Comparison of ENCODE assay signal across 7 mouse cellular contexts in genomic region chr2:30078760-30079159, GRCm38 (mm10). TPM values are rescaled to one million over a fixed set of nuclear protein-coding genes. Genes with fewer than 3 reads are reported as not detected.
DNase-seq lines count a peak whose midpoint lies in the region; ATAC-seq and TF ChIP-seq lines count a peak whose summit lies in the region.

No protein-coding gene starts in this region.

- ATAC-seq in hindbrain, embryonic 14.5 days (ENCODE audit: low FRiP score): no peak
- no peak for ATAC-seq in hindbrain, embryonic 11.5 days (ENCODE audit: low FRiP score)
- ATAC-seq in neural tube, embryonic 12.5 days (ENCODE audit: low FRiP score, low read depth): no peak
- ATAC-seq in neural tube, embryonic 15.5 days (ENCODE audit: low FRiP score): no peak
- ATAC-seq in heart, postnatal 0 days (ENCODE audit: insufficient read depth, low read depth): no peak
- no peak for ATAC-seq in stomach, embryonic 16.5 days (ENCODE audit: insufficient read depth, low FRiP score)

- no peak for TF ChIP-seq EP300 in heart, postnatal 0 days (IDR thresholded peaks at IDR 0.05; ENCODE audit: low read depth)

- peaks cover 3% of the 10 kb centered on the region; the same call in 1 of the 2 replicates for H3K4me1 ChIP-seq in hindbrain, embryonic 14.5 days (replicated peaks; ENCODE audit: control insufficient read depth, insufficient read depth, low read length)
- peaks cover 3% of the 10 kb centered on the region; the same call in 1 of the 2 replicates for H3K4me1 ChIP-seq in hindbrain, embryonic 11.5 days (replicated peaks; ENCODE audit: control insufficient read depth, insufficient read depth, low read length)
- peaks cover 11% of the 10 kb centered on the region for H3K4me1 ChIP-seq in neural tube, embryonic 12.5 days
- peaks cover 13% of the 10 kb centered on the region for H3K4me1 ChIP-seq in neural tube, embryonic 15.5 days
- H3K4me1 ChIP-seq in heart, postnatal 0 days (ENCODE audit: control insufficient read depth, insufficient read depth): 0 out of 2 replicates have a peak, but pooled peaks cover 3% of the 10 kb centered on the region
- peaks cover 9% of the 10 kb centered on the region for H3K4me1 ChIP-seq in stomach, embryonic 16.5 days (ENCODE audit: control insufficient read depth, insufficient read depth, low read length)

- no peak overlapping the region for H3K4me3 ChIP-seq in hindbrain, embryonic 14.5 days (replicated peaks; ENCODE audit: low read length)
- H3K4me3 ChIP-seq in hindbrain, embryonic 11.5 days (ENCODE audit: low read depth, low read length): no peak overlapping the region
- no peak overlapping the region for H3K4me3 ChIP-seq in neural tube, embryonic 12.5 days
- no peak overlapping the region for H3K4me3 ChIP-seq in neural tube, embryonic 15.5 days (replicated peaks)
- H3K4me3 ChIP-seq in heart, postnatal 0 days (ENCODE audit: low read depth, low read length): no peak overlapping the region
- H3K4me3 ChIP-seq in stomach, embryonic 16.5 days (replicated peaks; ENCODE audit: low read length): peak overlapping the region; percentile 74; the same call in 1 of the 2 replicates

- 82% methylated on average over 4 of the region's 4 CpGs for WGBS in hindbrain, embryonic 14.5 days
- 70% methylated on average over 4 of the region's 4 CpGs for WGBS in hindbrain, embryonic 11.5 days
- 77% methylated on average over 4 of the region's 4 CpGs for WGBS in neural tube, embryonic 12.5 days
- WGBS in neural tube, embryonic 15.5 days: 80% methylated on average over 4 of the region's 4 CpGs
- 64% methylated on average over 4 of the region's 4 CpGs for WGBS in heart, postnatal 0 days
- WGBS in stomach, embryonic 16.5 days: 62% methylated on average over 4 of the region's 4 CpGs

- TF ChIP-seq CTCF in heart, postnatal 0 days (IDR thresholded peaks at IDR 0.05; ENCODE audit: low read depth): no peak

- no peaks in the 10 kb centered on the region for H3K27me3 ChIP-seq in hindbrain, embryonic 14.5 days (ENCODE audit: control insufficient read depth, insufficient read depth, low read length)
- H3K27me3 ChIP-seq in hindbrain, embryonic 11.5 days (ENCODE audit: control insufficient read depth, insufficient read depth, low read length): no peaks in the 10 kb centered on the region
- no peaks in the 10 kb centered on the region for H3K27me3 ChIP-seq in neural tube, embryonic 12.5 days (replicated peaks)
- no peaks in the 10 kb centered on the region for H3K27me3 ChIP-seq in neural tube, embryonic 15.5 days (replicated peaks)
- H3K27me3 ChIP-seq in heart, postnatal 0 days (ENCODE audit: control insufficient read depth, insufficient read depth, low read length): no peaks in the 10 kb centered on the region
- no peaks in the 10 kb centered on the region for H3K27me3 ChIP-seq in stomach, embryonic 16.5 days (ENCODE audit: control insufficient read depth, insufficient read depth, low read length)

- DNase-seq in hindbrain, embryonic 14.5 days (ENCODE audit: low spot score): no peak
- DNase-seq in hindbrain, embryonic 11.5 days (ENCODE audit: low spot score): no peak
- DNase-seq in heart, postnatal 0 days (ENCODE audit: low spot score): no peak
- no peak for DNase-seq in right cerebral cortex, postnatal 4 days

- H3K4me2 ChIP-seq in hindbrain, embryonic 14.5 days (replicated peaks): 0 out of 2 replicates have a peak overlapping the region, but pooled peaks have one; percentile 13
- no peak overlapping the region; the same call in 1 of the 2 replicates for H3K4me2 ChIP-seq in hindbrain, embryonic 11.5 days (replicated peaks; ENCODE audit: low read depth, low read length)
- peak overlapping the region; percentile 95; the same call in 1 of the 2 replicates for H3K4me2 ChIP-seq in neural tube, embryonic 12.5 days (replicated peaks)
- H3K4me2 ChIP-seq in neural tube, embryonic 15.5 days: no peak overlapping the region
- peak overlapping the region; percentile 79 for H3K4me2 ChIP-seq in heart, postnatal 0 days (ENCODE audit: low read depth, low read length)
- H3K4me2 ChIP-seq in stomach, embryonic 16.5 days (ENCODE audit: low read depth, low read length): peak overlapping the region; percentile 99

- H3K9ac ChIP-seq in hindbrain, embryonic 14.5 days: no peak overlapping the region
- H3K9ac ChIP-seq in hindbrain, embryonic 11.5 days (ENCODE audit: low read depth, low read length): no peak overlapping the region; the same call in 1 of the 2 replicates
- no peak overlapping the region for H3K9ac ChIP-seq in neural tube, embryonic 12.5 days
- H3K9ac ChIP-seq in neural tube, embryonic 15.5 days (replicated peaks): no peak overlapping the region
- peak overlapping the region; percentile 42 for H3K9ac ChIP-seq in heart, postnatal 0 days (replicated peaks; ENCODE audit: low read depth, low read length)
- peak overlapping the region; percentile 80 for H3K9ac ChIP-seq in stomach, embryonic 16.5 days (ENCODE audit: low read length)

- H3K36me3 ChIP-seq in hindbrain, embryonic 14.5 days (replicated peaks; ENCODE audit: control insufficient read depth, insufficient read depth): no peaks in the 10 kb centered on the region
- H3K36me3 ChIP-seq in hindbrain, embryonic 11.5 days (ENCODE audit: control insufficient read depth, insufficient read depth, low read length): no peaks in the 10 kb centered on the region
- peaks cover 2% of the 10 kb centered on the region; the same call in 1 of the 2 replicates for H3K36me3 ChIP-seq in neural tube, embryonic 12.5 days
- peaks cover 3% of the 10 kb centered on the region; the same call in 1 of the 2 replicates for H3K36me3 ChIP-seq in neural tube, embryonic 15.5 days
- H3K36me3 ChIP-seq in heart, postnatal 0 days (replicated peaks; ENCODE audit: control insufficient read depth, insufficient read depth, low read length): no peaks in the 10 kb centered on the region
- no peaks in the 10 kb centered on the region for H3K36me3 ChIP-seq in stomach, embryonic 16.5 days (ENCODE audit: control insufficient read depth, insufficient read depth, low read length)

- no peaks in the 10 kb centered on the region for H3K9me3 ChIP-seq in hindbrain, embryonic 14.5 days (ENCODE audit: control insufficient read depth, low read length)
- H3K9me3 ChIP-seq in hindbrain, embryonic 11.5 days (ENCODE audit: control insufficient read depth, low read length): no peaks in the 10 kb centered on the region
- H3K9me3 ChIP-seq in neural tube, embryonic 12.5 days: no peaks in the 10 kb centered on the region
- H3K9me3 ChIP-seq in neural tube, embryonic 15.5 days (replicated peaks): no peaks in the 10 kb centered on the region
- H3K9me3 ChIP-seq in heart, postnatal 0 days (replicated peaks; ENCODE audit: control insufficient read depth, low read length): no peaks in the 10 kb centered on the region
- no peaks in the 10 kb centered on the region for H3K9me3 ChIP-seq in stomach, embryonic 16.5 days (replicated peaks; ENCODE audit: control insufficient read depth, low read length)

- H3K27ac ChIP-seq in hindbrain, embryonic 14.5 days: no peak overlapping the region
- no peak overlapping the region for H3K27ac ChIP-seq in hindbrain, embryonic 11.5 days (ENCODE audit: low read depth, low read length)
- no peak overlapping the region for H3K27ac ChIP-seq in neural tube, embryonic 12.5 days
- no peak overlapping the region for H3K27ac ChIP-seq in neural tube, embryonic 15.5 days (replicated peaks)
- H3K27ac ChIP-seq in heart, postnatal 0 days (ENCODE audit: low read depth): peak overlapping the region; percentile 70
- H3K27ac ChIP-seq in stomach, embryonic 16.5 days (ENCODE audit: low read length): peak overlapping the region; percentile 94

RNA-seq across cellular contexts. Expression of gene Pkn3, which starts 1.3 kb away (rescaled TPM):
- polyA plus RNA-seq in hindbrain, embryonic 14.5 days (2014; fragmentation: Nextera tagmentation; extraction: Ambion mirVana): 1.6 and 1.9 TPM in 2 replicates
- polyA plus RNA-seq in hindbrain, embryonic 11.5 days (2014; fragmentation: Nextera tagmentation; extraction: Ambion mirVana): 4.5 and 5.2 TPM in 2 replicates
- 6.4 and 6.9 TPM in 2 replicates for polyA plus RNA-seq in neural tube, embryonic 12.5 days (2016; fragmentation: Nextera tagmentation; extraction: Ambion mirVana)
- 2.0 and 3.1 TPM in 2 replicates for polyA plus RNA-seq in neural tube, embryonic 15.5 days (2015; fragmentation: Nextera tagmentation; extraction: Ambion mirVana)
- total RNA-seq in heart, postnatal 0 days (2014; rRNA removed; ENCODE audit: low replicate concordance): 13.9 and 18.9 TPM in 2 replicates
- polyA plus RNA-seq in heart, postnatal 0 days (2015; fragmentation: Nextera tagmentation; extraction: Ambion mirVana): 5.7 and 6.0 TPM in 2 replicates
- polyA plus RNA-seq in stomach, embryonic 16.5 days (2015; fragmentation: Nextera tagmentation; extraction: Ambion mirVana): 8.9 and 9.6 TPM in 2 replicates

RNA-seq across cellular contexts. Expression of gene Zdhhc12, which starts 14.7 kb away (rescaled TPM):
- polyA plus RNA-seq in hindbrain, embryonic 14.5 days (2014; fragmentation: Nextera tagmentation; extraction: Ambion mirVana): 27.2 TPM in 2 replicates
- 27.4 and 32.2 TPM in 2 replicates for polyA plus RNA-seq in hindbrain, embryonic 11.5 days (2014; fragmentation: Nextera tagmentation; extraction: Ambion mirVana)
- 25.3 and 27.9 TPM in 2 replicates for polyA plus RNA-seq in neural tube, embryonic 12.5 days (2016; fragmentation: Nextera tagmentation; extraction: Ambion mirVana)
- polyA plus RNA-seq in neural tube, embryonic 15.5 days (2015; fragmentation: Nextera tagmentation; extraction: Ambion mirVana): 31.6 and 33.6 TPM in 2 replicates
- 15.5 and 27.4 TPM in 2 replicates for total RNA-seq in heart, postnatal 0 days (2014; rRNA removed; ENCODE audit: low replicate concordance)
- polyA plus RNA-seq in heart, postnatal 0 days (2015; fragmentation: Nextera tagmentation; extraction: Ambion mirVana): 19.9 and 21.1 TPM in 2 replicates
- 37.4 and 41.4 TPM in 2 replicates for polyA plus RNA-seq in stomach, embryonic 16.5 days (2015; fragmentation: Nextera tagmentation; extraction: Ambion mirVana)

RNA-seq across cellular contexts. Expression of gene Set, which starts 21.6 kb away (rescaled TPM):
- polyA plus RNA-seq in hindbrain, embryonic 14.5 days (2014; fragmentation: Nextera tagmentation; extraction: Ambion mirVana): 339 and 347 TPM in 2 replicates
- polyA plus RNA-seq in hindbrain, embryonic 11.5 days (2014; fragmentation: Nextera tagmentation; extraction: Ambion mirVana): 688 and 696 TPM in 2 replicates
- 572 and 583 TPM in 2 replicates for polyA plus RNA-seq in neural tube, embryonic 12.5 days (2016; fragmentation: Nextera tagmentation; extraction: Ambion mirVana)
- polyA plus RNA-seq in neural tube, embryonic 15.5 days (2015; fragmentation: Nextera tagmentation; extraction: Ambion mirVana): 285 and 330 TPM in 2 replicates
- total RNA-seq in heart, postnatal 0 days (2014; rRNA removed; ENCODE audit: low replicate concordance): 103 and 123 TPM in 2 replicates
- polyA plus RNA-seq in heart, postnatal 0 days (2015; fragmentation: Nextera tagmentation; extraction: Ambion mirVana): 131 and 139 TPM in 2 replicates
- polyA plus RNA-seq in stomach, embryonic 16.5 days (2015; fragmentation: Nextera tagmentation; extraction: Ambion mirVana): 324 and 336 TPM in 2 replicates

RNA-seq across cellular contexts. Expression of gene Wdr34, which starts 30.1 kb away (rescaled TPM):
- polyA plus RNA-seq in hindbrain, embryonic 14.5 days (2014; fragmentation: Nextera tagmentation; extraction: Ambion mirVana): 66.6 and 67.2 TPM in 2 replicates
- 30.1 and 33.9 TPM in 2 replicates for polyA plus RNA-seq in hindbrain, embryonic 11.5 days (2014; fragmentation: Nextera tagmentation; extraction: Ambion mirVana)
- 37.4 and 41.4 TPM in 2 replicates for polyA plus RNA-seq in neural tube, embryonic 12.5 days (2016; fragmentation: Nextera tagmentation; extraction: Ambion mirVana)
- polyA plus RNA-seq in neural tube, embryonic 15.5 days (2015; fragmentation: Nextera tagmentation; extraction: Ambion mirVana): 63.0 and 72.9 TPM in 2 replicates
- total RNA-seq in heart, postnatal 0 days (2014; rRNA removed; ENCODE audit: low replicate concordance): 26.2 and 30.1 TPM in 2 replicates
- polyA plus RNA-seq in heart, postnatal 0 days (2015; fragmentation: Nextera tagmentation; extraction: Ambion mirVana): 17.3 and 17.6 TPM in 2 replicates
- polyA plus RNA-seq in stomach, embryonic 16.5 days (2015; fragmentation: Nextera tagmentation; extraction: Ambion mirVana): 23.2 and 26.1 TPM in 2 replicates

RNA-seq across cellular contexts. Expression of gene Zer1, which starts 45.6 kb away (rescaled TPM):
- 13.2 and 16.0 TPM in 2 replicates for polyA plus RNA-seq in hindbrain, embryonic 14.5 days (2014; fragmentation: Nextera tagmentation; extraction: Ambion mirVana)
- 6.5 and 9.3 TPM in 2 replicates for polyA plus RNA-seq in hindbrain, embryonic 11.5 days (2014; fragmentation: Nextera tagmentation; extraction: Ambion mirVana)
- 10.6 and 11.1 TPM in 2 replicates for polyA plus RNA-seq in neural tube, embryonic 12.5 days (2016; fragmentation: Nextera tagmentation; extraction: Ambion mirVana)
- 12.4 and 14.5 TPM in 2 replicates for polyA plus RNA-seq in neural tube, embryonic 15.5 days (2015; fragmentation: Nextera tagmentation; extraction: Ambion mirVana)
- total RNA-seq in heart, postnatal 0 days (2014; rRNA removed; ENCODE audit: low replicate concordance): 31.2 and 32.4 TPM in 2 replicates
- 3.7 and 4.1 TPM in 2 replicates for polyA plus RNA-seq in heart, postnatal 0 days (2015; fragmentation: Nextera tagmentation; extraction: Ambion mirVana)
- 5.1 and 5.4 TPM in 2 replicates for polyA plus RNA-seq in stomach, embryonic 16.5 days (2015; fragmentation: Nextera tagmentation; extraction: Ambion mirVana)

Comparison
In these comparisons a context has a peak if more than half of its experiments do, and no peak if none do; other contexts are left out.
1. H3K4me2 ChIP-seq: peak in hindbrain, embryonic 14.5 days (single experiment), neural tube, embryonic 12.5 days (single experiment), heart, postnatal 0 days (single experiment) and stomach, embryonic 16.5 days (single experiment); none in hindbrain, embryonic 11.5 days (single experiment) and neural tube, embryonic 15.5 days (single experiment).
2. H3K27ac ChIP-seq: peak in heart, postnatal 0 days (single experiment) and stomach, embryonic 16.5 days (single experiment); none in hindbrain, embryonic 14.5 days (single experiment), hindbrain, embryonic 11.5 days (single experiment), neural tube, embryonic 12.5 days (single experiment) and neural tube, embryonic 15.5 days (single experiment).
3. H3K9ac ChIP-seq: peak in heart, postnatal 0 days (single experiment) and stomach, embryonic 16.5 days (single experiment); none in hindbrain, embryonic 14.5 days (single experiment), hindbrain, embryonic 11.5 days (single experiment), neural tube, embryonic 12.5 days (single experiment) and neural tube, embryonic 15.5 days (single experiment).